Mouse (Mus musculus): Measurements from ENCODE around the gene Mmp14. TPM values are rescaled to one million over a fixed set of nuclear protein-coding genes. Genes with fewer than 3 reads are reported as not detected.
A peak's percentile ranks its signal among the peaks of the same experiment; 100 is the strongest.

Mmp14 gene
- total RNA-seq, 1 experiment, result 29.8 TPM

DNA sequence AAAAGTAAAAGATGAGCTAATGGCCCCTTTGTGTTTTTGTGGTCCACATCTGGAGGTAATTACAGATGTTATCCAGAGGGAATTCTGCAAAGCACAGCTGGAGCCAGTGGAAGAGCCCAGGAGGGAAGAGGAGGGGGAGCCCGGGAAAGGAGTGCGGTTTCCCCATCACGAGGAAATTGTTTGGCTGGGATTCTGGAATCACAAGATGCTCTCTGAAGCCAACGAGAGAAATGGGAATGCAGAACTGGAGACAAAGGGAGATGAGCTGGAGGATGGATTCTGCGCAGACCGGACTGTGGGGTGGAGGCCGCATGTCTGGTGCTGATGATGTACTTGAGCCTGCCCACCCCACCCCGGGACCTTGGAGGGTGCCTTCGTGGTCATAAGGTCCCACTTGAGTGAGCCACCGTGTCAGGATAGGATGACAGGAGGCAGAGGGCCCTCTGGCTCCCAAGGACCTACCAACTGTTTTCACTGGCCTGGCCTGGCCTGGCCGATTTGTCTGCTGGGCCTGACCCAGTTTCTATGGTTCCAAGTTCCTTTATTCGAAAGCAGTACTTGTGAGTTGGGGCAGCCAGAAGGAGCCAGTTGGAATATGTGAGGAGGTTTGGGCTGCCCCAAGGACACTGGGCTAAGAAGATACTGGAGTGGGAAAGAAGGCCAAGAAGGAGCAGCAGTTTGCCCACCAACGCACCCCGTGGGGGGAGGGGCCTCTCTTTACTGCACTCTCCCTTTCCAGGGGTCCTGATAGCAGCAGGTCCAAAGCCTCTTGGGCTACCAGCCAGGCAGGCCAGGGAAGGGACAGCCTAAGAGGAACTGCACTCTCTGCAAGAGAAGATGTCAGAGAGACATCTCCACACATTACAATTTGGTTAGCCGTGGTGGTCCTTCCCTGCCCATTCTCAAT, 12.6 kb downstream of the Mmp14 start:
- in situ Hi-C loops (cut with MboI; ENCODE audit: low sequenced_read_pairs in 2 of 2, unreplicated experiment in 2 of 2), result no loop called here
- Histone ChIP-seq H3K9ac (ENCODE audit: insufficient read depth, low read depth, low read length, poor library complexity, severe bottlenecking) (no peak overlapping the region), H3K4me1 (ENCODE audit: control insufficient read depth in 2 of 2, insufficient read depth in 2 of 2, low read length in 2 of 2, poor library complexity in 1 of 2) (peaks cover 9 to 31% of the 10 kb centered on the region in 2 experiments), H3K27ac (ENCODE audit: insufficient read depth, low read depth, low read length, poor library complexity, severe bottlenecking) (no peak overlapping the region), H3K9me3 (ENCODE audit: control insufficient read depth, insufficient read depth, low read depth, low read length) (no peaks in the 10 kb centered on the region), H3K36me3 (ENCODE audit: control insufficient read depth, insufficient read depth, low read length, poor library complexity, severe bottlenecking) (no peaks in the 10 kb centered on the region), H3K4me3 (ENCODE audit: insufficient read depth in 1 of 2, low read depth in 1 of 2, low read length in 2 of 2, poor library complexity in 1 of 2, severe bottlenecking in 1 of 2) (no peak overlapping the region)
- peak; percentile 73 for TF ChIP-seq ZNF384 (IDR thresholded peaks at IDR 0.05; ENCODE audit: low read depth, low read length)
- TF ChIP-seq ZC3H11A (IDR thresholded peaks at IDR 0.05; ENCODE audit: borderline replicate concordance, low read depth, low read length), result no peak
- no peak for DNase-seq (ENCODE audit: low read depth, low spot score)

DNA sequence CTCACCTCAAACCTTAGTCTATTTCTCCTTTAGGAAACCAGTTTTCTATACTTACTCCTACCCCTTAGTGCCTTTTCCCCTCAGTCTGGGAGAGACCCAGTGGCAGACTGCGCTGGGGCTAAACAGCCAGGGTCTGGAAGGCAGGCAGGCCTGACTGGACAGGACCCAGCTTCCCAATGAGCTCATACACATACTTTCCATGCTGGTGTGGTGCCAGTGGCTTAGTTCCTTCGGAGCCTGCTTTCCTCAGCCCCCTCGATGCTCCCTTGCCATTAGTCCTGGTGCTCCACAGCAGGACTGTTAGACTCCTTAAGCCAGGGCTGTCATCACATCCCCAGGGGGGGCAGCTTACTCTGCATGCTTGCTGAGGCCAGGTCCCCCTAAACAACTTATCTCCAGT, 14.1 kb downstream of the Mmp14 start:
- Histone ChIP-seq H3K4me1 (ENCODE audit: control insufficient read depth in 2 of 2, insufficient read depth in 2 of 2, low read length in 2 of 2, poor library complexity in 1 of 2) (peaks cover 9 to 22% of the 10 kb centered on the region in 2 experiments), H3K4me3 (ENCODE audit: insufficient read depth in 1 of 2, low read depth in 1 of 2, low read length in 2 of 2, poor library complexity in 1 of 2, severe bottlenecking in 1 of 2) (no peak overlapping the region), H3K9ac (ENCODE audit: insufficient read depth, low read depth, low read length, poor library complexity, severe bottlenecking) (no peak overlapping the region), H3K27ac (ENCODE audit: insufficient read depth, low read depth, low read length, poor library complexity, severe bottlenecking) (no peak overlapping the region), H3K36me3 (ENCODE audit: control insufficient read depth, insufficient read depth, low read length, poor library complexity, severe bottlenecking) (no peaks in the 10 kb centered on the region), H3K9me3 (ENCODE audit: control insufficient read depth, insufficient read depth, low read depth, low read length) (no peaks in the 10 kb centered on the region)
- in situ Hi-C loops (cut with MboI; ENCODE audit: low sequenced_read_pairs in 2 of 2, unreplicated experiment in 2 of 2), result no loop called here
- DNase-seq (ENCODE audit: low read depth, low spot score), result no peak
- TF ChIP-seq CHD2 (IDR thresholded peaks at IDR 0.05; ENCODE audit: low read depth, low read length) (no peak), HCFC1 (IDR thresholded peaks at IDR 0.05; ENCODE audit: borderline replicate concordance, insufficient read depth, low read length) (no peak), ZC3H11A (IDR thresholded peaks at IDR 0.05; ENCODE audit: borderline replicate concordance, low read depth, low read length) (no peak), ZNF384 (IDR thresholded peaks at IDR 0.05; ENCODE audit: low read depth, low read length) (no peak), MAFK (IDR thresholded peaks at IDR 0.05; ENCODE audit: insufficient read depth, low read depth, low read length) (no peak)

DNA sequence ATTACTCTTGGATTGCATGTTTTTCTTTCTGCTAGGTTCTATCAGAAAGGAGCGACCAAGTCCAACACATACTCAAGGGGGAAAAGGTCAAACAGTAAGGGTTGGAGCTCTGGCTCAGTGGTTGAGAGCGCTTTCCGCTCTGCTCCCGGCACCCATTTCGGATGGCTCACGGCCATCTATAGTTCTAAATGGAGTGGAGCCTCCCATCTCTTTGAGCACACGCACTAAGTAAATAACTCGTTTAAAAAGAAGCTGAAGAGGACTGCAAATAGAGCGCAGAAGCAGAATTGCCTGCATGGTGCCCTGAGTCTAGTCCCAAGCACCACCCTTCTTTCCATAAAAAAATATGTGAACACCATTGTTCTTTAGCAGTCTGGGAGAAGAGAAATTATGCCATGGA, 22.2 kb downstream of the Mmp14 start:
- no peak for DNase-seq (ENCODE audit: low read depth, low spot score)
- H3K4me1 ChIP-seq (ENCODE audit: control insufficient read depth in 2 of 2, insufficient read depth in 2 of 2, low read length in 2 of 2, poor library complexity in 1 of 2), result peaks cover 0 to 3% of the 10 kb centered on the region in 2 experiments; a peak in 1 of 4 replicates
- no peak overlapping the region for H3K27ac ChIP-seq (ENCODE audit: insufficient read depth, low read depth, low read length, poor library complexity, severe bottlenecking)
- no peak overlapping the region for H3K4me3 ChIP-seq (ENCODE audit: insufficient read depth in 1 of 2, low read depth in 1 of 2, low read length in 2 of 2, poor library complexity in 1 of 2, severe bottlenecking in 1 of 2)
- TF ChIP-seq MAFK (IDR thresholded peaks at IDR 0.05; ENCODE audit: insufficient read depth, low read depth, low read length), result no peak
- no peak for TF ChIP-seq CHD2 (IDR thresholded peaks at IDR 0.05; ENCODE audit: low read depth, low read length)
- TF ChIP-seq ZNF384 (IDR thresholded peaks at IDR 0.05; ENCODE audit: low read depth, low read length), result no peak
- TF ChIP-seq ZC3H11A (IDR thresholded peaks at IDR 0.05; ENCODE audit: borderline replicate concordance, low read depth, low read length), result no peak
- TF ChIP-seq HCFC1 (IDR thresholded peaks at IDR 0.05; ENCODE audit: borderline replicate concordance, insufficient read depth, low read length), result no peak
- no peaks in the 10 kb centered on the region for H3K36me3 ChIP-seq (ENCODE audit: control insufficient read depth, insufficient read depth, low read length, poor library complexity, severe bottlenecking)
- in situ Hi-C loops (cut with MboI; ENCODE audit: low sequenced_read_pairs in 2 of 2, unreplicated experiment in 2 of 2), result loop anchor here in 1 of 2 experiments (25.0 kb wide), 1 partner anchor 391 kb away; no protein-coding TSS in a partner anchor
- no peak overlapping the region for H3K9ac ChIP-seq (ENCODE audit: insufficient read depth, low read depth, low read length, poor library complexity, severe bottlenecking)
- no peaks in the 10 kb centered on the region for H3K9me3 ChIP-seq (ENCODE audit: control insufficient read depth, insufficient read depth, low read depth, low read length)

DNA sequence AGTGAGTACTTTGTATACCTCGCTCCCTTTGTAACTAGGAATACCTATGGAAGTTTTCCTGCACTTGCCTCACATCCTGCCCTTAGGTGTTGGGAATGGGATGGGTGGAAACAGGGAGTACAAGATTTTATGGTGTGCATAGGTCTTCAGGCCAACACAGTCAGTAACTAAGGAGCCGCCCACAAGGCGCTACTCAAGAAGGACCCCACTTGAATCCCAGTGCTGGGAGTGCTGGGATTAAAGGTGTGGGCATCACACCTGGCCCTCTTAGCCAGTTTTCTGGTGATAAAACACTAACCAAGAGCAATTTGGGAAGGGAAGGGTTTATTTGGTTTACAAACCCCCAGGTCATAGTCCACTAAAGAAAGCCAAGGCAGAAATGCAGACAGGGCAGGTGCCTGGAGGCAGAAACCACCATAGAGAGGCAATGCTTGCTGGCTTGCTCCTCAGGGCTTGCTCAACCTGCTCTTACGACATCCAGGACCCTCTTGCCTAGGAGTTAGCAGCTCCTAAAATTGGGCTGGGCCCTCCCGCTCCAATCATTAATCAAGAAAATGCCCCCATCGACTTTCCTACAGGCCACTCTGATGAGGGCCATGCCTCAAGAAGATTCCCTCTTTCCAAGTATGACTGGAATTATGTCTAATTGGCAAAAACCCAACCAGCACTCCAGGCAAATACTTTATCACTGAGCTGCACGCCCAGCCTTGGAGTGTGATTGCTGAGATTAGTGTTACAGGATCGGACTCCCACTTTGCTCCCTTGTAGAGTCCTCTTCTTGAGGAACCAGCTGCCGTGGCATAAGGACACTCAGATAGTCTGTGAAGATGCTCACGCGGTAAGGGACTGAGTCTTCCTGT, 23.5 kb downstream of the Mmp14 start:
- Histone ChIP-seq H3K9me3 (ENCODE audit: control insufficient read depth, insufficient read depth, low read depth, low read length) (no peaks in the 10 kb centered on the region), H3K4me1 (ENCODE audit: control insufficient read depth in 2 of 2, insufficient read depth in 2 of 2, low read length in 2 of 2, poor library complexity in 1 of 2) (no peaks in the 10 kb centered on the region)
- no peak for DNase-seq (ENCODE audit: low read depth, low spot score)

More for the DNA sequence above, 23.5 kb downstream of the Mmp14 start:
- Histone ChIP-seq H3K27ac (ENCODE audit: insufficient read depth, low read depth, low read length, poor library complexity, severe bottlenecking) (no peak overlapping the region), H3K4me3 (ENCODE audit: insufficient read depth in 1 of 2, low read depth in 1 of 2, low read length in 2 of 2, poor library complexity in 1 of 2, severe bottlenecking in 1 of 2) (no peak overlapping the region), H3K9ac (ENCODE audit: insufficient read depth, low read depth, low read length, poor library complexity, severe bottlenecking) (no peak overlapping the region), H3K36me3 (ENCODE audit: control insufficient read depth, insufficient read depth, low read length, poor library complexity, severe bottlenecking) (no peaks in the 10 kb centered on the region)
- in situ Hi-C loops (cut with MboI; ENCODE audit: low sequenced_read_pairs in 2 of 2, unreplicated experiment in 2 of 2), result loop anchor here in 1 of 2 experiments (25.0 kb wide), 1 partner anchor 393 kb away; no protein-coding TSS in a partner anchor
- TF ChIP-seq CHD2 (IDR thresholded peaks at IDR 0.05; ENCODE audit: low read depth, low read length) (no peak), HCFC1 (IDR thresholded peaks at IDR 0.05; ENCODE audit: borderline replicate concordance, insufficient read depth, low read length) (no peak), ZNF384 (IDR thresholded peaks at IDR 0.05; ENCODE audit: low read depth, low read length) (no peak), MAFK (IDR thresholded peaks at IDR 0.05; ENCODE audit: insufficient read depth, low read depth, low read length) (no peak), ZC3H11A (IDR thresholded peaks at IDR 0.05; ENCODE audit: borderline replicate concordance, low read depth, low read length) (no peak)

Measured in ES-E14 (cell line).